Mouse (Mus musculus): Measurements from ENCODE around the gene Ugcg. TPM values are rescaled to one million over a fixed set of nuclear protein-coding genes. Genes with fewer than 3 reads are reported as not detected.

Ugcg gene
- polyA plus RNA-seq, 1 experiment from 2014 or later = 18.9 TPM

DNA sequence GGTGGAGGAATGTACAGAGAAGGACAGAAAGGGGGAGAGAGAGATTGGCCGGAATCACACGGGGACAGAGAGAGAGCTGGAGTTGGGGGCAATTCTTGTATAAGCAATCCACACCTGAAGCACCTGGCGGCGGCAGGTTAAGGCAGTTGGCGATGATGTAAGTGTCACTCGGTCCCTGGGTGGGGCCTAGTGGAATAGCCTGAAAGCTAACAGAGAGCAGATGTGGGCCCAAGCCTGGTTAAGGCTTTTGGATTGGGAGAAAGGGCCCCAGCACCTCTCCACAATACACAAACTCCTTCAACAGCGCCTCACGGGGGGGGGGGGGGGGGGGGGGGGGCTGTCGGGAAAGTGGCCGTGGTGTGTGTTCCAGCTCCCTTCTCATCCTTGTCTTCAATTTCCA is 45.0 kb downstream of the Ugcg start:
- Histone ChIP-seq H3K4me2 (replicated peaks; ENCODE audit: low read depth) (no peak overlapping the region), H3K9ac (ENCODE audit: low read length) (no peak overlapping the region), H3K36me3 (ENCODE audit: control insufficient read depth, insufficient read depth, low read length) (no peaks in the 10 kb centered on the region), H3K27me3 (ENCODE audit: control insufficient read depth, insufficient read depth, low read length) (no peaks in the 10 kb centered on the region), H3K4me3 (ENCODE audit: low read depth, low read length) (no peak overlapping the region), H3K9me3 (ENCODE audit: control insufficient read depth, low read length) (no peaks in the 10 kb centered on the region), H3K27ac (replicated peaks) (no peak overlapping the region), H3K4me1 (replicated peaks; ENCODE audit: control insufficient read depth, insufficient read depth) (no peaks in the 10 kb centered on the region; the same call in 1 of the 2 replicates)
- DNase-seq (ENCODE audit: low spot score) = no peak
- 85% methylated on average over 6 of the region's 10 CpGs for WGBS
- no peak for TF ChIP-seq CTCF (IDR thresholded peaks at IDR 0.05; ENCODE audit: low read depth)
- TF ChIP-seq EP300 (optimal IDR thresholded peaks at IDR 0.05) = no peak
- no peak for ATAC-seq (ENCODE audit: low FRiP score, low TSS enrichment)

DNA sequence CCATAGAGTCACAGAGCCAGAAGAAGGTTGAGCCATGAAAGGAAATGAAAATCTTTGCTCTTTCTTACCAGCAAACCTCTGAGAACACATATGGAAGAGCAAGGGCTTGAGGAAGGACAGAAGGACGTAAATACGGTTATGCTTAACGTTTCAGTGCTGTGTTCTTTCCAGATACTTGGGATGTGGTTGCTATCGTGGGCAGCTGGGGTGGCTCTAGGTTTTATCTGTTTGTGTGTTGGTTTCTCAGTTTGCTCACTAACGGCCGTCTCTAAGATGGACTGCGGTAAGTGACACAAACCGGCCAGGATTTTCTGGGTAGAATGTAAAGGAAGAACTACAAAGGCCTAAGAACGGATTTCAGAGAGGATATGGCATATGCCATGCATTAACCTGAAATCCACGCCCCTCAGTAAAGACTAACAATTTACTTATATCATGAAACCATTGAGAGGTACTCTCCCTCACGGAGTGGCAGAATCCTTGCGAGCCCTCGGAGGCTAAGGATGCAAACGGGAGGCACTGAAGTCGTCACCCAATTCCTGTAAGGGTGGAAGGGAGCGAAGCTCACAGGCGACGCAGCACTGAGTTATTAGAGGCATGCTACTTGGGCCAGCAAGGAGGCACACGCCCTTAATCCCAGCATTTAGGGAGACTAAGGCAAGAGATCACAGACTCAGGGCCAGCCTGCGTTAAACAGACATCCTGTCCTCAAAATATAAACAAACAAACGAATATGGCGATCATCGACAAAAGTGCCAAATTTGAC is 45.6 kb downstream of the Ugcg start:
- DNase-seq (ENCODE audit: low spot score) (no peak), ATAC-seq (ENCODE audit: low FRiP score, low TSS enrichment) (no peak)
- no peak for TF ChIP-seq EP300 (optimal IDR thresholded peaks at IDR 0.05)
- no peak for TF ChIP-seq CTCF (IDR thresholded peaks at IDR 0.05; ENCODE audit: low read depth)
- no peaks in the 10 kb centered on the region; the same call in 1 of the 2 replicates for H3K4me1 ChIP-seq (replicated peaks; ENCODE audit: control insufficient read depth, insufficient read depth)
- H3K9me3 ChIP-seq (ENCODE audit: control insufficient read depth, low read length) = no peaks in the 10 kb centered on the region
- H3K9ac ChIP-seq (ENCODE audit: low read length) = no peak overlapping the region
- H3K4me2 ChIP-seq (replicated peaks; ENCODE audit: low read depth) = no peak overlapping the region
- H3K36me3 ChIP-seq (ENCODE audit: control insufficient read depth, insufficient read depth, low read length) = no peaks in the 10 kb centered on the region
- no peak overlapping the region for H3K27ac ChIP-seq (replicated peaks)
- H3K4me3 ChIP-seq (ENCODE audit: low read depth, low read length) = no peak overlapping the region
- no peaks in the 10 kb centered on the region for H3K27me3 ChIP-seq (ENCODE audit: control insufficient read depth, insufficient read depth, low read length)
- 81% methylated on average over 23 of the region's 23 CpGs for WGBS

DNA sequence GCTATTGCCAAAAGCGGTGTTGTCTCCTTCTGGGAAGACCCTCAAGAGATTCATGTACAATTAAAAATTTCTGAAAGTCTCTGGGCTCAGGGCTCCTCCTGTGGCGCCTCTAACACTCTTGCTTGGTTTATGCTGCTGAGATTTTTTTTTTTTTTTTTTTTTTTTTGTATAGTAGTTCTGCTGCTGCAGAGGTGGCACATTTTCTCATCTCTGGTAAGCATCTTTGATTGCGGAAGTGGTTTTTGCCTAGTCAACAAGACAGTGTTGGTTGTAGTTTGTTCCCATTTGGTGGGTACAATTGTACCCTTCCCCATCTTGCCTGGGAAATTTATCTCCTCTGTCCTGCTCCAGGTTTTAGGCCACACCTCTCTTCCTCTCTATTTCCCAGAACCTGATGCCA is 47.3 kb downstream of the Ugcg start:
- Histone ChIP-seq H3K27ac (replicated peaks) (no peak overlapping the region), H3K36me3 (ENCODE audit: control insufficient read depth, insufficient read depth, low read length) (no peaks in the 10 kb centered on the region), H3K27me3 (ENCODE audit: control insufficient read depth, insufficient read depth, low read length) (no peaks in the 10 kb centered on the region), H3K4me2 (replicated peaks; ENCODE audit: low read depth) (no peak overlapping the region), H3K4me1 (replicated peaks; ENCODE audit: control insufficient read depth, insufficient read depth) (no peaks in the 10 kb centered on the region; the same call in 1 of the 2 replicates), H3K9ac (ENCODE audit: low read length) (no peak overlapping the region), H3K4me3 (ENCODE audit: low read depth, low read length) (no peak overlapping the region), H3K9me3 (ENCODE audit: control insufficient read depth, low read length) (no peaks in the 10 kb centered on the region)
- no peak for TF ChIP-seq CTCF (IDR thresholded peaks at IDR 0.05; ENCODE audit: low read depth)
- ATAC-seq (ENCODE audit: low FRiP score, low TSS enrichment) (no peak), DNase-seq (ENCODE audit: low spot score) (no peak)
- 91% methylated on average over 3 of the region's 3 CpGs for WGBS

DNA sequence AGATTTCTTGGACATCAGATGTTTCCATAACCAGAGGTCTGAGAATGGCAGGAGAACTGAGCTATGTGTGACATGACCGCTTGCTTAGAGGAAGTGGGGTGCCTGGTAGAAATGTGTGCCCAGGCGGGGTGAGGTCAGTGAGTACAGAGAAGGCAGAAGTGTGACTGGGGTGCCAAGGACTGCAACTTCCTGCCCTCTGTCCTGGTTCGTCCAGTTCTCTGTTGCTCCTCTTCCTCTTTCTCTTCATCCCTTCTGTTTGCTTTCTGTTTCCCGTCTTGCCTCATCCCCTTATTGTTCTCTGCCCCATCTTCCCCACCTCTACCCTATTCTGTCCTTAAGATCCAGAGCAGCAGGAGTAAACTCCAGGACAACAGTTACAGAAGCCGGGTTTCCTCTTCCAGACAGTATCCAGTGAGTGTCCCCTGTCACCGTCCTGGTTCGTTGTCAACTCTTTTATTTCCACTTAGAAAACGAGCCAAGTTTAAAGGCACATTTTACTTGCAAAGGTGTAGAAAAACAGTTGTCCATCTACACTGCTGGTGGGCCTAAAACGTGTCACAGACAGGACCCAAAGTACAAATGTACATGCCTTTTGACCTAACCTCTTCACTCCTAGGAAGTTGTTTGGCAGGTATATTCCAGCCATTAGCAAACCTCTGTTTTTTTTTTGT is 49.7 kb downstream of the Ugcg start:
- Histone ChIP-seq H3K36me3 (ENCODE audit: control insufficient read depth, insufficient read depth, low read length) (no peaks in the 10 kb centered on the region), H3K9me3 (ENCODE audit: control insufficient read depth, low read length) (no peaks in the 10 kb centered on the region), H3K4me2 (replicated peaks; ENCODE audit: low read depth) (no peak overlapping the region), H3K9ac (ENCODE audit: low read length) (no peak overlapping the region), H3K27me3 (ENCODE audit: control insufficient read depth, insufficient read depth, low read length) (no peaks in the 10 kb centered on the region), H3K4me3 (ENCODE audit: low read depth, low read length) (no peak overlapping the region), H3K4me1 (replicated peaks; ENCODE audit: control insufficient read depth, insufficient read depth) (peaks cover 2% of the 10 kb centered on the region; the same call in 1 of the 2 replicates), H3K27ac (replicated peaks) (peak overlapping the region; percentile 74)
- TF ChIP-seq CTCF (IDR thresholded peaks at IDR 0.05; ENCODE audit: low read depth) (no peak), EP300 (optimal IDR thresholded peaks at IDR 0.05) (no peak)
- WGBS = 61% methylated on average over 9 of the region's 9 CpGs
- peak; percentile 77 for ATAC-seq (ENCODE audit: low FRiP score, low TSS enrichment)
- peak; percentile 62 for DNase-seq (ENCODE audit: low spot score)

DNA sequence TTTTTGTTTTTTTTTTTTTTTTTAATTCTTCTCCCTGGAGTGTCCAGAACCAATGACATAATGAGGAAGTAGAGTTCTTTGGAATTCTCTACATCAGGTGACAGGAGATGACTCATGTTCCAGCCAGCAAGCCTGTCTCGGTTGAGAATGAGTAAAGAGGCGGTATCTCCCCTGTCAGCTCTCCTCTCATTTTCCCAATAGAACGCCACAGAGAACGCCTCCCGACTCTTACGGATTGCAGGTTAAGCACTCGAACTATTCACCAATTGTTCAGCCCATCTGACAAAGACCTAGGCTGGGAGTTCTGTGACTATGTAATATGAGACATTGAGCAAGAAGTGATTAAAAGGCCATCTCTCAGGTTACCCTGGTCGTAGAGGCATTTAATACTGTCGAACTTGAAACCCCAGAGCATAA is 50.3 kb downstream of the Ugcg start:
- Histone ChIP-seq H3K4me2 (replicated peaks; ENCODE audit: low read depth) (no peak overlapping the region), H3K4me1 (replicated peaks; ENCODE audit: control insufficient read depth, insufficient read depth) (peaks cover 2% of the 10 kb centered on the region; the same call in 1 of the 2 replicates), H3K27me3 (ENCODE audit: control insufficient read depth, insufficient read depth, low read length) (no peaks in the 10 kb centered on the region), H3K9ac (ENCODE audit: low read length) (no peak overlapping the region), H3K9me3 (ENCODE audit: control insufficient read depth, low read length) (no peaks in the 10 kb centered on the region), H3K36me3 (ENCODE audit: control insufficient read depth, insufficient read depth, low read length) (no peaks in the 10 kb centered on the region), H3K27ac (replicated peaks) (peak overlapping the region; percentile 89), H3K4me3 (ENCODE audit: low read depth, low read length) (no peak overlapping the region)
- DNase-seq (ENCODE audit: low spot score) (peak; percentile 53), ATAC-seq (ENCODE audit: low FRiP score, low TSS enrichment) (peak; percentile 69)
- WGBS = 13% methylated on average over 9 of the region's 9 CpGs
- TF ChIP-seq EP300 (optimal IDR thresholded peaks at IDR 0.05) = no peak

DNA sequence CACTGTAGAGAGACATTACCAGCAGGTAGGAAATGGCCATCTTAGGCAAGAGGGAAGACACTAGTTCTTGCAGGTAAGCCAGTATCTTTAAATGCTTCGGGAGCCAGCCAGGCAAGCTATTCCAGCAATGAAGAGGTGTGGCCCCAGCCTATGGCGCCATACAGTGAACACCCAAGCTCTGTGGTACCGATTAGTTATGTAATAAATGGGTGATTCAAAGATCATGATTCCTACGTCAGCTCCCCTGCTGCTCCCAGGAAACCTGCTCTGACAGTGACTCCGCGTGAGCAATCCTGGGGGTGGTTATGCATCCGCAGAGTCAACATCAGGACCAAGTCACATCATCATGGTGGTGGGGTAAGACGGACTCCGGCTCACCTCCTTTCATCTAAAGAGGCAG is 51.1 kb downstream of the Ugcg start:
- H3K9ac ChIP-seq (ENCODE audit: low read length) = no peak overlapping the region

More for the DNA sequence above, 51.1 kb downstream of the Ugcg start:
- Histone ChIP-seq H3K9me3 (ENCODE audit: control insufficient read depth, low read length) (no peaks in the 10 kb centered on the region), H3K27ac (replicated peaks) (peak overlapping the region; percentile 89), H3K36me3 (ENCODE audit: control insufficient read depth, insufficient read depth, low read length) (no peaks in the 10 kb centered on the region), H3K27me3 (ENCODE audit: control insufficient read depth, insufficient read depth, low read length) (no peaks in the 10 kb centered on the region), H3K4me3 (ENCODE audit: low read depth, low read length) (no peak overlapping the region), H3K4me1 (replicated peaks; ENCODE audit: control insufficient read depth, insufficient read depth) (peaks cover 2% of the 10 kb centered on the region; the same call in 1 of the 2 replicates), H3K4me2 (replicated peaks; ENCODE audit: low read depth) (no peak overlapping the region)
- TF ChIP-seq EP300 (optimal IDR thresholded peaks at IDR 0.05) = peak; percentile 43
- no peak for TF ChIP-seq CTCF (IDR thresholded peaks at IDR 0.05; ENCODE audit: low read depth)
- 80% methylated on average over 9 of the region's 9 CpGs for WGBS
- DNase-seq (ENCODE audit: low spot score) = no peak
- peak; percentile 54 for ATAC-seq (ENCODE audit: low FRiP score, low TSS enrichment)

All from stomach, postnatal 0 days (tissue).